In the genomic region with DNA sequence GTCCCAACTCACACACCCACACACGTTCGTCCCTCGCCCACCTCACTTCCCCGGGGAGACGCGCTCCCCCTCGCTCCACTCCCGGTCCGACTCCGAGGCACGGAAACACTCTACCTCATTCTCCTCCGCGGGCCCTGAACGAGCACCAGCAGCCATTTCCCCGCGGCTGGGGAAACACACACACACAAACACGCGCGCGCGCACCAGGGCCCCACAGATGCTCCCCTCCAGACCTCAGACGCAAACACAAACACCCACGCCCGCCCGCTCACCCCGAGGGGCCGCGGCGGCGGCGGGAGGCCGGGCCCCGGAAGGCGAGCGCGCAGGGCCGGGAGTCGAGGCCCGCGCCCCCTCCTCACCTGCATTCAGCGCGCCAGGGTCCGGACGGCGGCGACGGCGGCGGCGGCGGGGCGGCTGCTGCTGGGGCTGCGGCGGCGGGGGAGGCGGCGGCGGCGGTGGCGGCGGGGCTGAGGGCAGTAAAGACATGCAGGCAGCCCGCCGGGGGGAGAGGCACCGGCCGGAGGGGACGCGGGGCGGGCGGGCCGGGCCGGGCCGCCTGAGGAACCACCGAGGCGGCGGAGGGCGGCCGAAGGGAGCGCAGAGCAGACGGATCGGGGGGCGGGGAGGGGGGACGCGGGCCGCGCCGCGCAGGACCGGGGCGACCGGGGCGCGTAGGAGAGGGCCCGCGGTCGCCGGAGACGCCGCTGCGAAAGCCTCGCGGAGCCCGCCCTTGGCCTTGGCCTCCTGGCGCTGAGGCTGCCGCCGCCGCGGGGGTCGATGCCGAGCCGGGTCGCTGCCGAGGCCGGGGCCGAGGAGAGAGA, we compare ENCODE assay signal across 7 mouse cellular contexts. TPM values are rescaled to one million over a fixed set of nuclear protein-coding genes. Genes with fewer than 3 reads are reported as not detected.
DNase-seq lines count a peak whose midpoint lies in the region; ATAC-seq and TF ChIP-seq lines count a peak whose summit lies in the region.

No protein-coding gene starts in this region.

- H3K4me1 ChIP-seq in embryonic facial prominence, embryonic 12.5 days, result peaks cover 20% of the 10 kb centered on the region
- peaks cover 3% of the 10 kb centered on the region for H3K4me1 ChIP-seq in heart, adult 2 months (ENCODE audit: control insufficient read depth, insufficient read depth, low read length)
- peaks cover 3% of the 10 kb centered on the region; the same call in 1 of the 2 replicates for H3K4me1 ChIP-seq in kidney, adult 2 months (ENCODE audit: control insufficient read depth, insufficient read depth, low read length)
- H3K4me1 ChIP-seq in limb, embryonic 11.5 days (ENCODE audit: control insufficient read depth, insufficient read depth, low read length), result no peaks in the 10 kb centered on the region; the same call in 1 of the 2 replicates
- peaks cover 9% of the 10 kb centered on the region; the same call in 1 of the 2 replicates for H3K4me1 ChIP-seq in midbrain, embryonic 11.5 days (ENCODE audit: control insufficient read depth, insufficient read depth, low read length)

- DNase-seq in adrenal gland, postnatal 10 days, result peak; percentile 68
- DNase-seq in heart, adult 2 months, result peak; percentile 73 to 76
- DNase-seq in kidney, adult 2 months, result peak; percentile 55
- DNase-seq in limb, embryonic 11.5 days (ENCODE audit: low spot score), result peak; percentile 76
- DNase-seq in midbrain, embryonic 11.5 days (ENCODE audit: low spot score, missing footprints), result peak; percentile 96
- DNase-seq in spleen, adult 12 weeks (ENCODE audit: low spot score), result peak; percentile 51

- 1% methylated on average over 88 of the region's 114 CpGs for WGBS in embryonic facial prominence, embryonic 12.5 days
- WGBS in heart, adult 2 months, result under 1% methylated on average over 70 of the region's 114 CpGs
- under 1% methylated on average over 92 of the region's 114 CpGs for WGBS in kidney, adult 2 months
- under 1% methylated on average over 79 of the region's 114 CpGs for WGBS in limb, embryonic 11.5 days
- 0% methylated on average over 69 of the region's 114 CpGs for WGBS in midbrain, embryonic 11.5 days

- H3K36me3 ChIP-seq in embryonic facial prominence, embryonic 12.5 days, result no peaks in the 10 kb centered on the region
- H3K36me3 ChIP-seq in heart, adult 2 months (ENCODE audit: control insufficient read depth, insufficient read depth, low read length), result peaks cover 6% of the 10 kb centered on the region
- H3K36me3 ChIP-seq in kidney, adult 2 months (ENCODE audit: control insufficient read depth, insufficient read depth, low read length), result no peaks in the 10 kb centered on the region
- H3K36me3 ChIP-seq in limb, embryonic 11.5 days (ENCODE audit: control insufficient read depth, insufficient read depth, low read length), result no peaks in the 10 kb centered on the region
- no peaks in the 10 kb centered on the region for H3K36me3 ChIP-seq in midbrain, embryonic 11.5 days (ENCODE audit: control insufficient read depth, insufficient read depth, low read length)

- peak overlapping the region; percentile 71 for H3K4me2 ChIP-seq in embryonic facial prominence, embryonic 12.5 days (replicated peaks)
- peak overlapping the region; percentile 63 for H3K4me2 ChIP-seq in limb, embryonic 11.5 days (ENCODE audit: low read depth, severe bottlenecking)
- peak overlapping the region; percentile 85 for H3K4me2 ChIP-seq in midbrain, embryonic 11.5 days

- TF ChIP-seq EP300 in heart, adult 2 months (IDR thresholded peaks at IDR 0.05; ENCODE audit: insufficient read depth, low read depth, low read length), result no peak

- peaks cover 2% of the 10 kb centered on the region for H3K79me2 ChIP-seq in heart, adult 2 months (replicated peaks; ENCODE audit: control insufficient read depth, insufficient read depth, low read length)

- TF ChIP-seq CTCF in heart, adult 2 months (IDR thresholded peaks at IDR 0.05), result no peak
- no peak for TF ChIP-seq CTCF in kidney, adult 2 months (conservative IDR thresholded peaks at IDR 0.05; ENCODE audit: insufficient read depth, insufficient read length, low read depth, low read length)

- H3K27me3 ChIP-seq in embryonic facial prominence, embryonic 12.5 days, result no peaks in the 10 kb centered on the region
- no peaks in the 10 kb centered on the region for H3K27me3 ChIP-seq in heart, adult 2 months (ENCODE audit: control insufficient read depth, insufficient read depth, low read length)
- H3K27me3 ChIP-seq in kidney, adult 2 months (replicated peaks; ENCODE audit: control insufficient read depth, insufficient read depth, low read length), result no peaks in the 10 kb centered on the region
- H3K27me3 ChIP-seq in limb, embryonic 11.5 days (ENCODE audit: control insufficient read depth, insufficient read depth, low read length), result no peaks in the 10 kb centered on the region
- H3K27me3 ChIP-seq in midbrain, embryonic 11.5 days (ENCODE audit: control insufficient read depth, insufficient read depth, low read length), result no peaks in the 10 kb centered on the region

- intact Hi-C loops in heart, adult 2 months (cut with DNase I), result loop anchor here (1.0 to 5.0 kb wide), 3 partner anchors 35 to 189 kb away; a partner anchor contains a TSS

- peaks cover 4% of the 10 kb centered on the region; the same call in 1 of the 2 replicates for H3K9me3 ChIP-seq in embryonic facial prominence, embryonic 12.5 days
- no peaks in the 10 kb centered on the region for H3K9me3 ChIP-seq in limb, embryonic 11.5 days (ENCODE audit: control insufficient read depth, low read length)
- no peaks in the 10 kb centered on the region for H3K9me3 ChIP-seq in midbrain, embryonic 11.5 days (ENCODE audit: control insufficient read depth, low read length)

- H3K4me3 ChIP-seq in embryonic facial prominence, embryonic 12.5 days, result peak overlapping the region; percentile 94
- H3K4me3 ChIP-seq in heart, adult 2 months, result peak overlapping the region; percentile 88
- peak overlapping the region; percentile 89 for H3K4me3 ChIP-seq in kidney, adult 2 months (ENCODE audit: insufficient read depth, low read depth, low read length)
- H3K4me3 ChIP-seq in limb, embryonic 11.5 days (ENCODE audit: low read depth, low read length), result peak overlapping the region; percentile 93
- peak overlapping the region; percentile 77 for H3K4me3 ChIP-seq in midbrain, embryonic 11.5 days (ENCODE audit: low read depth, low read length)

- ATAC-seq in embryonic facial prominence, embryonic 12.5 days (ENCODE audit: insufficient number of reproducible peaks, insufficient read depth, low FRiP score, low TSS enrichment), result peak; percentile 48
- peak; percentile 44 for ATAC-seq in limb, embryonic 11.5 days (ENCODE audit: insufficient number of reproducible peaks, low FRiP score, low TSS enrichment, low read depth)
- peak; percentile 71 for ATAC-seq in midbrain, embryonic 11.5 days (ENCODE audit: low FRiP score)

- H3K9ac ChIP-seq in embryonic facial prominence, embryonic 12.5 days, result peak overlapping the region; percentile 99
- peak overlapping the region; percentile 79 for H3K9ac ChIP-seq in heart, adult 2 months (ENCODE audit: low read depth, low read length)
- H3K9ac ChIP-seq in limb, embryonic 11.5 days (ENCODE audit: low read length), result peak overlapping the region; percentile 98
- H3K9ac ChIP-seq in midbrain, embryonic 11.5 days (ENCODE audit: low read length), result peak overlapping the region; percentile 90

- TF ChIP-seq POLR2A in heart, adult 2 months (IDR thresholded peaks at IDR 0.05; ENCODE audit: insufficient read depth, low read depth, low read length), result 0 out of 2 replicates have a peak, but pooled peaks have one; percentile 36
- TF ChIP-seq POLR2A in kidney, adult 2 months (IDR thresholded peaks at IDR 0.05; ENCODE audit: low read depth, low read length), result no peak

- H3K27ac ChIP-seq in embryonic facial prominence, embryonic 12.5 days, result peak overlapping the region; percentile 99
- H3K27ac ChIP-seq in heart, adult 2 months, result peak overlapping the region; percentile 96
- peak overlapping the region; percentile 93 for H3K27ac ChIP-seq in kidney, adult 2 months (ENCODE audit: insufficient read depth, low read depth, low read length)
- H3K27ac ChIP-seq in limb, embryonic 11.5 days (replicated peaks; ENCODE audit: low read depth, low read length), result peak overlapping the region; percentile 98
- H3K27ac ChIP-seq in midbrain, embryonic 11.5 days (ENCODE audit: low read depth, low read length), result peak overlapping the region; percentile 98

RNA-seq across cellular contexts. Expression of a gene that starts 2.2 kb away (rescaled TPM):
- 10 to 100 TPM; 81.8 to 95.3 TPM for total RNA-seq in adrenal gland, postnatal 10 days (2021)
- 20.0 and 21.9 TPM in 2 replicates for polyA plus RNA-seq in embryonic facial prominence, embryonic 12.5 days (2016; fragmentation: Nextera tagmentation; extraction: Ambion mirVana)
- total RNA-seq in heart, adult 2 months (2021), result 10 to 100 TPM; 49.6 to 54.3 TPM
- polyA plus RNA-seq in heart, adult 2 months (2012; rRNA removed), result 6.8 and 12.8 TPM in 2 replicates
- polyA plus RNA-seq in kidney, adult 2 months (2012; rRNA removed), result 7.2 and 9.9 TPM in 2 replicates
- polyA plus RNA-seq in limb, embryonic 11.5 days (2014; fragmentation: Nextera tagmentation; extraction: Ambion mirVana), result 12.6 and 15.2 TPM in 2 replicates
- polyA plus RNA-seq in midbrain, embryonic 11.5 days (2014; fragmentation: Nextera tagmentation; extraction: Ambion mirVana), result 9.1 and 10.6 TPM in 2 replicates

RNA-seq across cellular contexts. Expression of a gene that starts 47.5 kb away (rescaled TPM):
- 10 to 100 TPM; 24.1 to 27.5 TPM for total RNA-seq in adrenal gland, postnatal 10 days (2021)
- polyA plus RNA-seq in embryonic facial prominence, embryonic 12.5 days (2016; fragmentation: Nextera tagmentation; extraction: Ambion mirVana), result 23.1 and 24.0 TPM in 2 replicates
- total RNA-seq in heart, adult 2 months (2021), result 10 to 100 TPM; 25.8 to 27.4 TPM
- polyA plus RNA-seq in heart, adult 2 months (2012; rRNA removed), result 4.8 and 9.0 TPM in 2 replicates
- polyA plus RNA-seq in kidney, adult 2 months (2012; rRNA removed), result 5.5 and 6.6 TPM in 2 replicates
- 24.9 and 25.2 TPM in 2 replicates for polyA plus RNA-seq in limb, embryonic 11.5 days (2014; fragmentation: Nextera tagmentation; extraction: Ambion mirVana)
- 22.4 and 26.3 TPM in 2 replicates for polyA plus RNA-seq in midbrain, embryonic 11.5 days (2014; fragmentation: Nextera tagmentation; extraction: Ambion mirVana)

Comparison
In these comparisons a context has a peak if more than half of its experiments do, and no peak if none do; other contexts are left out.
1. Peak in every context shown above with its lines: DNase-seq, ATAC-seq, H3K4me3 ChIP-seq and H3K27ac ChIP-seq.